Mouse (Mus musculus): ENCODE results near the gene 9430097D07Rik. TPM values are rescaled to one million over a fixed set of nuclear protein-coding genes. Genes with fewer than 3 reads are reported as not detected.

The 9430097D07Rik gene
- polyA plus RNA-seq, 1 experiment from 2014 or later = 0.56 TPM

DNA sequence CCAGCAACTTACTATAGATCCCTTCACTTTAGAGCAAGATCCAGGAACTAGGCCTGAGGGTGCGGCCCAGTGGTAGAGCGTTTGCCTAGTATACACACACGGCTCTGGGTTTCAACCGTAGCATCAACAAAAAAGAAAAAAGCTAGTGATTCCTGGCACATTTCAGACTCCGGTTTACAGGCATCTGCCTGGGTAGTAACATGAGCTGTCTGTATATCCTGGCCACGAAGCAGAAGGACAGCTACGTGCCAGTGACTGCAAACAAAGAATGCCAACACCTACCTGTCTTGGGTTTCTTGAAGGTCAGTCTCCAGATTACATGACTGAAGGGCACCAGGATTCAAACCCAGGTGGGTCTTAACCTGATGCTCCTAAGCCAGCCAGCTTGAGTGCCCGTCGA lies 26.3 kb downstream of the 9430097D07Rik start:
- Histone ChIP-seq H3K27me3 (no peaks in the 10 kb centered on the region), H3K36me3 (no peaks in the 10 kb centered on the region), H3K4me3 (no peak overlapping the region), H3K9me3 (replicated peaks) (no peaks in the 10 kb centered on the region), H3K27ac (no peak overlapping the region), H3K9ac (no peak overlapping the region), H3K4me2 (replicated peaks) (no peak overlapping the region), H3K4me1 (peaks cover 25% of the 10 kb centered on the region)
- no peak for ATAC-seq (ENCODE audit: low FRiP score)
- 86% methylated on average over 9 of the region's 9 CpGs for WGBS

DNA sequence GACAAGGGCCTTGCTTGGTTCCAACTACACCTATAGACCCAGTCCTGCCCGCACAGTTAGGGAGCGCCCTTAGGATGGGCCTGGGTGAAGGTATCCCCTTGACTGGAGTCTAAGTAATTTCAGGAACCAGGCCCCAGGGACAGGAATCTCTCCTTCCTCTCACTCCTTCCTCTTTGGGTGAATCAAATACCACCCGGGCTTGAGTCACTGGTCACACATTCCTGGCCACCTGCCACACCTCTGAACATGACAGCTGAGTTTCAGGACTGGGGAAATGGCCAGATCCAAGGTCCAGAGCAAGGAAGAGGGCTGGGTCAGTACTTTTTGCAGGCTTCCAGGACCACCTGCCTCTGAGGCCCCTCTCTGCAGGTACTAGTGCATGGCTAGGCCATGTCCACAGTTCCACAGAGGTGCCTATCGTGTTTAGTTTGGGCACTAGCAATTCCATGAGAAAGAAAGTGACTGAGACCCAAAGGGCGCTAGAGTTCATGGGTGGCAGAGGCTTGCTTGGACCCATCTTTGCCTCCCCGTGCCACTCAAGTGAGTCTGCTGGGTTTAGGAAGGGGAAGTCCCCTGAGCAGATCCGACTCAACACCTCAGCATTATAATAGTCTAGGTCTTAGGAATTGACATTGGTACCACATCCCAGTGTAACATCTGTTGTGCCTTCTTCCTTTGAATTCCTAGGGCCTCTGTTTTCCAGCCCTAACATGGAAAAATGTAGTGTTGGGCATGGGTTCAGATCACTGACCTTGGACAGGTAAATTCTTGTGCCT lies 27.3 kb downstream of the 9430097D07Rik start:
- Histone ChIP-seq H3K9me3 (replicated peaks) (no peaks in the 10 kb centered on the region), H3K4me2 (replicated peaks) (no peak overlapping the region), H3K9ac (no peak overlapping the region), H3K36me3 (no peaks in the 10 kb centered on the region), H3K27ac (no peak overlapping the region), H3K27me3 (no peaks in the 10 kb centered on the region), H3K4me3 (no peak overlapping the region), H3K4me1 (peaks cover 25% of the 10 kb centered on the region)
- ATAC-seq (ENCODE audit: low FRiP score) = no peak
- 89% methylated on average over 7 of the region's 7 CpGs for WGBS

DNA sequence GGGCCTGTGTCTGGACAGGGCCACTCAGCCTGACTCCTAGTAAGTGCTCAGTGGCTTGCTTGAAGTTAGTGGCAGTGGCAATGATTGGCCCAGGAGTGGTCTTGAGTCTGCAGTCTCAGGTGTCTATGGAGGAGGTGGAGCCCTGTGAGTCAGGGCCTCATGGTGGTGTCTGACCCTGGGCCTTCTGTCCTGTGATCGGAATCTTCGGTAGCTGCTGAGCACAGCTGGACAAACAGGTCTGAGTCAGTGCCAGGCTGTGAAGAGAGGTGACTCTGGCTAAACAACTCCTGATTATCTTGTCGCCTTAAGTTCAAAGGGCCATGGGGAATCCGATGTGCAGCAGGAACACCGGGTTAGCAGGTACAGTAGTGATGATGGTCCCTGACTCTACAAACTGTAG lies 28.1 kb downstream of the 9430097D07Rik start:
- Histone ChIP-seq H3K9me3 (replicated peaks) (no peaks in the 10 kb centered on the region), H3K4me3 (no peak overlapping the region), H3K4me1 (peaks cover 25% of the 10 kb centered on the region), H3K4me2 (replicated peaks) (no peak overlapping the region), H3K27ac (no peak overlapping the region), H3K9ac (no peak overlapping the region), H3K36me3 (no peaks in the 10 kb centered on the region), H3K27me3 (no peaks in the 10 kb centered on the region)
- no peak for ATAC-seq (ENCODE audit: low FRiP score)
- 82% methylated on average over 5 of the region's 5 CpGs for WGBS

DNA sequence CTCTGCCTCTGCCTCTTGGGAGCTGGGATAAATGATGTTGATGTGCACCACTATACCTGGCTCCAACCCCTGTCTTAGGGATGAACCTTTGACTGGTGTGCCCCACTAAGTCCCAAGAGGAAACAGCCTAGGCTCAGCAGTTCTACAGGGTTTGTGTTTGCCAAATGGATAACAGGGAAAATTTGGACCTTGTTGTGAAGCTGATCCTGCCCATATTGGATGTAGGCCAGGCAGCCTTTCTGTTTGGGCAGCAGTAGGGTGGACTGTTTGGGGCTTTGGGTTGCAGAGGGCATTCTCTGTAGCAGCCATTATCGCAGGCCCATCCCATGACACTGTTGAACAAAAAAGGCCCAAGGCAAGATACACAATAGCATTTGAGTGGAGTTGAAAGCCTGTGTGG lies 28.5 kb downstream of the 9430097D07Rik start:
- WGBS = 88% methylated on average over 1 of the region's 1 CpGs
- Histone ChIP-seq H3K4me2 (replicated peaks) (no peak overlapping the region), H3K9ac (no peak overlapping the region), H3K36me3 (no peaks in the 10 kb centered on the region), H3K4me1 (peaks cover 25% of the 10 kb centered on the region), H3K27ac (no peak overlapping the region), H3K4me3 (no peak overlapping the region), H3K9me3 (replicated peaks) (no peaks in the 10 kb centered on the region), H3K27me3 (no peaks in the 10 kb centered on the region)
- no peak for ATAC-seq (ENCODE audit: low FRiP score)

DNA sequence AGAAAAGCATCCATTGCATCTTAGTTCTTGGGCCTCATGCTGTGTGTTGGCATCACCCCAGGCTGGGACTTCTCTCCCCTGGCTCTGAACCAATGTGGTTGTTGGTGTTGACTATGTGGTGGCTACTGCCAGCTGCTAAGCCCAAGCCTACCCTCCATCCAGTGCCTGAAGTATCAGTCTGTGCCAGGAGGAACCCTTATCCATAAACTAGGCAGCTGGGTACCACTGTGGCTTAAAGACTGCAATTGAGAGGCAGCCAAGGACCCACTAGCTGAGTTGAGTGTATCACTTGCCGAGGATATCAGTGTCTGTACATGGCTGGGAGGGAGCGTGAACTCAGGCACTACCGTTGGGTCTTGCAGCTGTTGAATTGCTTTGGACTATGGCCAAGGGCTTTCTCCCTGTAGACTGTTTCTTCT lies 32.4 kb downstream of the 9430097D07Rik start:
- Histone ChIP-seq H3K9ac (no peak overlapping the region), H3K27ac (no peak overlapping the region), H3K4me2 (replicated peaks) (no peak overlapping the region), H3K9me3 (replicated peaks) (no peaks in the 10 kb centered on the region), H3K4me1 (peaks cover 32% of the 10 kb centered on the region), H3K4me3 (no peak overlapping the region), H3K36me3 (no peaks in the 10 kb centered on the region), H3K27me3 (no peaks in the 10 kb centered on the region)
- WGBS = 88% methylated on average over 3 of the region's 3 CpGs
- ATAC-seq (ENCODE audit: low FRiP score) = no peak

DNA sequence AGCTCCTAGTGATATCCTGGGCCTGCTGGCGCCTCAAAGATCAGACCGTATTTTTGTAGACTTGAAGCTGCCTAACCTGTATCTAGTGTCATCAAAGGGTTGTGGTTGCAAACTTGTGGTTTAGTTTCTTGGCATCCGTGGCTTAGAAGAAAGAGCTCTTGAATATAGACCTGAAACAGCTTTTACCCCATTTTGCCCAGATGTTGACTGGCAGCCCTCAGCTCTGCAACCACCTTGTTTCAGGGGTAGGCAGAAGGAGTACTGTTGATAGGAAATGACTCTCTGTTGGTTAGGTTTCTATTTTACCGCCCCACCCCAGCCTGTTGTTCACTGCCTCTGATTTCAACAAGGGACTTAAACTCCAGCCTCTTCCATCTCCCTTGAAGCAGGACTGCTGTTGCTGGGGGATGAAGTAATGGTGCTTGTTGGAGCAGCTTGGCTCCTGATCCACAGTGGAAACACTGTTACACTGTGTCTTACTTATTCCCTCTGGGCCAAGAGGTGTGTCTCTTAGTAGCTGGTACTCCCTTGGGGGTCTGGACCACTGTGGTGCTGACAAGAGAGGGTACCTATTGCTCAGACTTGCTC lies 33.4 kb downstream of the 9430097D07Rik start:
- H3K9ac ChIP-seq = no peak overlapping the region
- H3K9me3 ChIP-seq (replicated peaks) = no peaks in the 10 kb centered on the region
- H3K4me1 ChIP-seq = peaks cover 42% of the 10 kb centered on the region
- 93% methylated on average over 4 of the region's 4 CpGs for WGBS
- no peaks in the 10 kb centered on the region for H3K36me3 ChIP-seq
- H3K27me3 ChIP-seq = no peaks in the 10 kb centered on the region
- no peak overlapping the region for H3K4me2 ChIP-seq (replicated peaks)
- H3K4me3 ChIP-seq = no peak overlapping the region
- H3K27ac ChIP-seq = no peak overlapping the region
- no peak for ATAC-seq (ENCODE audit: low FRiP score)

DNA sequence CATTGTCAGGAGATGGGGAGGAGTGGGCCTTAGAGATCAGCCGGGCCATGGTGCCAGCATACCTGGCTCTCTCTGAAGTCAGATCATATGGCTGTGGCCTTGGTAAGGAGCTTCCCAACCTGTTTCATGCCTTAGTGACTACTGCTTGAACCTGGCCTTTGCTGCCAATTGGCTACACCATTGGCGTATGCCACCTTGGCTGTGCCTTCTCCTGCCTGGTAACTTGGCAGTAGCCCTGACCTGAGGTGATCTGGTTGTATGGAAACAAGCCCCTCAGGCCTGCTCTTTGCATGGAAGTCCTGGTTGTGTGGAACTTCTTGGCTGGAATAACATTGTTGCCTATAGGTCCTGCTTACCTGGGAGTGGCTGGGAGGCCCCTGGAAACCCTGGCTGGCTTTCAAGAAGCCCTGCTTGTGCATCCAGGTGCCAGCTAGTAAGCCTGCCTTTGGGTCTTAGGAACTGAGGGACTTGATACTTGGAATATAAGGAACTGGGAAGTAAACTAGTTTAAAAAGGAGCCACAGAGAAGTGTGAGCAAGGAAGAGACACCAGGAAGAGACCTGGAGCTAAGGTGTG lies 34.1 kb downstream of the 9430097D07Rik start:
- no peak overlapping the region for H3K4me3 ChIP-seq
- WGBS = 92% methylated on average over 2 of the region's 2 CpGs
- H3K27ac ChIP-seq = no peak overlapping the region

DNA sequence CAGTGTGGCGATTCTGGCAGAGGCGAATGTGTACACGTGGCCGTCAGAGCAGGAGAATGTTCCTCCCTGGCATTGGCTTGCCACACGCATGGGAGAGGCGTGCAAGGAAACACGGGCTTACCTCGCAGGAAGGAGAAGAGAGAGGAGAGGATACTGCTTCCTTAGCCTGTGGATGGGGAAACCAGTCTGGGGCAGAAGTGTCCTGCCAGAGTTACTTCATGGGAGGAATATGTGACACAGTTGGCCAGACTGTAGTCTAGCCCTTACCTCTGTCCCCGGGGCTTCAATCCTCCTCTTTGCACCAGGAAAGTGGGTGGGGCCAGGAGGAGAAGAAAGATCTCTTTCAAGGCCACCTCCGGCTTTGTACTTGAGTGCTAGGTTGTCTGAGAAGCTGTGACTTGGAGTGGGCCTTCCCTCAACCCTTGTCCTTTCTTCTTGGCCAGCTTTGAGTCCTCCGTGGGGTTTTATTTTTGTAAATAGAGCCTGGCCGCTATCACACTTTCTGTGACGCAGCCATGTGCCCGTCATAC lies 36.0 kb downstream of the 9430097D07Rik start:
- 80% methylated on average over 14 of the region's 14 CpGs for WGBS
- Histone ChIP-seq H3K9ac (no peak overlapping the region), H3K4me2 (replicated peaks) (peak overlapping the region; percentile 64)

More for the DNA sequence above, 34.1 kb downstream of the 9430097D07Rik start:
- ATAC-seq (ENCODE audit: low FRiP score) = no peak
- H3K4me2 ChIP-seq (replicated peaks) = no peak overlapping the region
- peaks cover 49% of the 10 kb centered on the region for H3K4me1 ChIP-seq
- H3K36me3 ChIP-seq = no peaks in the 10 kb centered on the region
- no peaks in the 10 kb centered on the region for H3K9me3 ChIP-seq (replicated peaks)
- H3K9ac ChIP-seq = no peak overlapping the region
- no peaks in the 10 kb centered on the region for H3K27me3 ChIP-seq

DNA sequence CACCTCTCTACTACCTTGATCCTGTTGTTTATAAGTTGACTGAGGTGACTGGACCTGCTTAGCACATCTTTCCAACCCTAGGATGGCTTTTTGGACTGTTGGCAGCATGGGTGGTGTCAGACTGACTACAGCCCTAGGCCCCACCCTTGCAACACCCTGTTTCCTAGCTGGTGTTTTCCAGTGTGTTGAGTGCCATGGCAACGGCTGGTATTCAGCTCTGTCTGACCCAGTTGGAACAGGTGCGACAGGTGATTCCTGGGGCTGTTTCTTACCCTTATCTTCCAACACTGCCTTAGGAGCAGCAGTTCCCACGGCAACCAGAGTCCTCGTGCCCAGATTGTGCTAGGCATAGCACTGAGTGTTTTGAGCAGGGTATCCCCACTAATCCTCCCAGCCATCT lies 37.0 kb downstream of the 9430097D07Rik start:
- ATAC-seq (ENCODE audit: low FRiP score) = no peak
- Histone ChIP-seq H3K4me1 (peaks cover 65% of the 10 kb centered on the region), H3K9ac (peak overlapping the region; percentile 97; the same call in 1 of the 2 replicates), H3K4me2 (replicated peaks) (peak overlapping the region; percentile 64), H3K9me3 (replicated peaks) (no peaks in the 10 kb centered on the region), H3K36me3 (no peaks in the 10 kb centered on the region), H3K4me3 (no peak overlapping the region), H3K27ac (no peak overlapping the region), H3K27me3 (no peaks in the 10 kb centered on the region)
- 74% methylated on average over 4 of the region's 4 CpGs for WGBS

More for the DNA sequence above, 36.0 kb downstream of the 9430097D07Rik start:
- Histone ChIP-seq H3K9me3 (replicated peaks) (no peaks in the 10 kb centered on the region), H3K27ac (no peak overlapping the region; the same call in 1 of the 2 replicates), H3K36me3 (no peaks in the 10 kb centered on the region), H3K27me3 (no peaks in the 10 kb centered on the region), H3K4me1 (peaks cover 55% of the 10 kb centered on the region), H3K4me3 (no peak overlapping the region)
- ATAC-seq (ENCODE audit: low FRiP score) = no peak

DNA sequence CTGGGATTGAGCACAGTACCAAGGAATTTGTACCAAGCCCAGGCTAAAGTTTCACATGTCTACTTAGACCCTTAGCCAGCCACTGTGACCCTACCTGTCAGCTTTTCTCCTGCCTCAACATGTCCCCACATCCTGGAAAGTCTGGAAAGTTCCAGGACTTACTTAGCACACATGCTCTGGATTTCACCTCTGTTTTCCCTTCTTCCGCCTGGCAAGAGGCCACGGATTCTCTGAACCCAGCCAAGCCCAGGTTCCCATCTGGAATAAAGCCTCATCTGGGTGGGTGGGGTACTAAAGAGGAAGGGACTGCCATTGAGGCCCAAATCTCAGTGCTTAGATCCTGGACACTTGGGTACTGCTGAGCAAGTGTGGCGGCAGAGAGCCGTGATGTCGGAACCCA lies 37.5 kb downstream of the 9430097D07Rik start:
- no peaks in the 10 kb centered on the region for H3K36me3 ChIP-seq
- H3K27me3 ChIP-seq = no peaks in the 10 kb centered on the region
- peaks cover 68% of the 10 kb centered on the region for H3K4me1 ChIP-seq
- H3K4me2 ChIP-seq (replicated peaks) = peak overlapping the region; percentile 64
- H3K9me3 ChIP-seq (replicated peaks) = no peaks in the 10 kb centered on the region
- 78% methylated on average over 5 of the region's 5 CpGs for WGBS
- no peak overlapping the region for H3K27ac ChIP-seq
- peak overlapping the region; percentile 91 for H3K4me3 ChIP-seq
- no peak for ATAC-seq (ENCODE audit: low FRiP score)
- H3K9ac ChIP-seq = peak overlapping the region; percentile 97; the same call in 1 of the 2 replicates

DNA sequence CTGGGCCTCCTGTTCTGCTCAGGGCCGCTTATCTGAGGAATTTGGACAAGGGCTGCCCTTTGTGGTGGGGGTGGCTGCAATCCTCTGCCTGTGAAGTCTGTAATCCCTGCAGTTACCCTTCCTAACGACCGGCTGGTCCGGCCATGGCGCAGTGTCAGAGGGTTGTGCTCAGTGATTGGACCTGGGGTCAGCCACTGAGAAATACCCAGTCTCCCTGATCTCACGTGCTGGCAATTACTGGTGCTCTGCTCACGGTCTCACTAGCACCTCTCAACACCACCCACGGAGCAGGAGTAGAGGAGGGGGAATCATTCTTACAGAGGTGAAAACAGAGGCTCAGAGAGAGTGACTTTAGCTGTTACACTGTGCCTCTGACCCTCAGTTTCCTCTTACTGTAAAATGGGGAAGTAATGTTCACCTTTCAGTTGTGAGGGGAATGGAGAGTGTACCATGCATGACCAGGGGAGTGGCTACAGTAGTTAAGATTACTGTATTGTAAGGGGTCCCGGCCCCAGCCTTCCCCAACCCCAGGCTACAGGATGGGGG lies 38.1 kb downstream of the 9430097D07Rik start:
- Histone ChIP-seq H3K27me3 (no peaks in the 10 kb centered on the region), H3K4me1 (peaks cover 68% of the 10 kb centered on the region), H3K9me3 (replicated peaks) (no peaks in the 10 kb centered on the region), H3K4me3 (peak overlapping the region; percentile 91), H3K27ac (no peak overlapping the region), H3K9ac (peak overlapping the region; percentile 97), H3K4me2 (replicated peaks) (peak overlapping the region; percentile 64), H3K36me3 (no peaks in the 10 kb centered on the region)
- ATAC-seq (ENCODE audit: low FRiP score) = no peak
- 14% methylated on average over 9 of the region's 9 CpGs for WGBS

DNA sequence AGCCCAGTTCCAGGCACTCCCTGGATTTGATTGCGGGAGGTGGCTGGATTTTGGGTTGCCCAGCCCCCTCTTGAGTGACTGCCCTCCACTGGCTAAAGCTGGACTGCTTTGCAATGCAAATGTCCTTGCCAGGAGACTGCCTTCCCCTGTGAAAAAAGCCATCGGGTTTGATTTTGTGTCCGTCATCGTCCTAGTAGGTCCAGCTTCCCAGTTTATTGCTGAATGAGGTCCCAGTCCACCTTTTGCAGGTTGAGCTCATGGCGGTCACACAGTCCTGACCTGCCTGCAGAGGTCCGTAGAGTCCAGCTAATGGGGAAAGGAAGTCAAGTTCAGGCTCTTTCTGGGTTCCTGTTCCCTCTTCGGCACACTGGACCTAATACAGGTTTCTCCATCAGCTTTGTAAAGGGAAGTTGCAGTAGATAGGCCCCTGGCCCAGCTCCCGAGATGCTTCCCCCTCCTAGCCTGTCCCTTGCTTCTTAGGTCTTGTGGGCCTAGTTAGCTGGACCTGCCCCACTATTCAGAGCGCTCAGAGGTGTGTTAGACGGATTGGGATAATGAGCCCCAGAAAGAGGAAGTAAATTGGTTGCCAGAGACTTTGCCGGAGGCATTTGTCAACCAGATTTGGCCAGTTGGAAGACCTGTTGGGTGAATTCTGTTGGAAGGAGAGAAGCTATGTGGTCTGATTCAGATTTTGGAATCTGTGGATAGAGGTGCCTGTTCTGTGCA lies 38.7 kb downstream of the 9430097D07Rik start:
- no peak for ATAC-seq (ENCODE audit: low FRiP score)
- H3K36me3 ChIP-seq = no peaks in the 10 kb centered on the region
- H3K27me3 ChIP-seq = no peaks in the 10 kb centered on the region
- peaks cover 67% of the 10 kb centered on the region for H3K4me1 ChIP-seq
- H3K9me3 ChIP-seq (replicated peaks) = no peaks in the 10 kb centered on the region
- WGBS = 5% methylated on average over 11 of the region's 11 CpGs
- peak overlapping the region; percentile 44 for H3K27ac ChIP-seq
- peak overlapping the region; percentile 64 for H3K4me2 ChIP-seq (replicated peaks)
- peak overlapping the region; percentile 97 for H3K9ac ChIP-seq
- peak overlapping the region; percentile 91 for H3K4me3 ChIP-seq
